Mouse (Mus musculus): ENCODE data around the gene Gm11034. TPM values are rescaled to one million over a fixed set of nuclear protein-coding genes. Genes with fewer than 3 reads are reported as not detected.

Gm11034 gene
- not detected for total RNA-seq (2023)

GRCm38 (mm10) chr8:72213536-72213935, at the start of gene Gm11034:
Gene Gm11034 (minus strand): TSS chr8:72213636.

GRCm38 (mm10) chr8:72239499-72240402, 26.3 kb upstream of the Gm11034 start, which contains the start of gene Ap1m1:
Gene Ap1m1 (plus strand): TSS chr8:72240018.

GRCm38 (mm10) chr8:72219541-72220363, 6.3 kb upstream of the Gm11034 start, which contains the start of gene Fam32a:
Gene Fam32a (plus strand): TSS chr8:72219730.

GRCm38 (mm10) chr8:72212751-72213150, 685 bp downstream of the Gm11034 start, which contains the start of gene Cib3:
Gene Cib3 (minus strand): TSS chr8:72212837.

GRCm38 (mm10) chr8:72189417-72190214, 23.8 kb downstream of the Gm11034 start, which contains the start of gene Hsh2d:
Gene Hsh2d (plus strand): TSS chr8:72189638.

Other genes with a start within 250 kb of the Gm11034 start
- gene Cyp4f18, start 204.0 kb downstream of the Gm11034 start, total RNA-seq (2023) = 1 to 10 TPM; 1.3 to 1.9 TPM
- gene Olfr372, start 172.4 kb downstream of the Gm11034 start, total RNA-seq (2023) = not detected
- gene Olfr373, start 130.5 kb downstream of the Gm11034 start, total RNA-seq (2023) = under 1 TPM; 0.26 to 0.53 TPM
- under 1 TPM; 0.15 to 0.59 TPM for gene Olfr374, start 106.6 kb downstream of the Gm11034 start, total RNA-seq (2023)
- 100 to 1,000 TPM; 140 to 169 TPM for gene Tpm4, start 78.7 kb downstream of the Gm11034 start, total RNA-seq (2023)
- 100 to 1,000 TPM; 141 to 173 TPM for gene Rab8a, start 52.4 kb downstream of the Gm11034 start, total RNA-seq (2023)
- 10 to 100 TPM; 18.3 to 20.0 TPM for gene Hsh2d, start 24.0 kb downstream of the Gm11034 start, total RNA-seq (2023)
- 1 to 10 TPM in 1 of 2 experiments, not detected in 1; 1.5 TPM for gene Cib3, start 799 bp downstream of the Gm11034 start, total RNA-seq (2023)
- gene Fam32a, start 6.1 kb upstream of the Gm11034 start, total RNA-seq (2023) = 10 to 100 TPM; 54.1 to 54.9 TPM
- gene Ap1m1, start 26.4 kb upstream of the Gm11034 start, total RNA-seq (2023) = 100 to 1,000 TPM; 117 to 124 TPM
- gene Gm10282, start 91.6 kb upstream of the Gm11034 start, total RNA-seq (2023) = 10 to 100 TPM; 15.0 to 16.2 TPM
- 1,000 to 10,000 TPM in 1 of 2 experiments, 100 to 1,000 TPM in 1; 952 to 1,053 TPM for gene Klf2, start 105.4 kb upstream of the Gm11034 start, total RNA-seq (2023)
- gene Eps15l1, start 207.8 kb upstream of the Gm11034 start, total RNA-seq (2023) = 100 to 1,000 TPM; 106 to 110 TPM
- gene Calr3, start 230.2 kb upstream of the Gm11034 start, total RNA-seq (2023) = under 1 TPM; 0.33 to 0.52 TPM
- 1 to 10 TPM; 5.7 to 6.7 TPM for gene 1700030K09Rik, start 230.2 kb upstream of the Gm11034 start, total RNA-seq (2023)